Mouse (Mus musculus) liver, adult 2 months (tissue): Measurements from ENCODE around the gene Gp1ba.

Experiments
- CTCF ChIP-seq: fragments of 200-500 bp; IDR thresholded peaks from 2 replicates; pipeline ENCODE4 v1.5.1; 2011; ENCODE audit warnings: low read depth, low read length, control low read depth
- POLR2A ChIP-seq: fragments of 200-500 bp; IDR thresholded peaks from 2 replicates; pipeline ENCODE4 v1.6.1; 2011; ENCODE audit warnings: low read length, control low read depth; ENCODE audit not compliant: insufficient read depth; ENCODE audit errors: extremely low read depth

DNA sequence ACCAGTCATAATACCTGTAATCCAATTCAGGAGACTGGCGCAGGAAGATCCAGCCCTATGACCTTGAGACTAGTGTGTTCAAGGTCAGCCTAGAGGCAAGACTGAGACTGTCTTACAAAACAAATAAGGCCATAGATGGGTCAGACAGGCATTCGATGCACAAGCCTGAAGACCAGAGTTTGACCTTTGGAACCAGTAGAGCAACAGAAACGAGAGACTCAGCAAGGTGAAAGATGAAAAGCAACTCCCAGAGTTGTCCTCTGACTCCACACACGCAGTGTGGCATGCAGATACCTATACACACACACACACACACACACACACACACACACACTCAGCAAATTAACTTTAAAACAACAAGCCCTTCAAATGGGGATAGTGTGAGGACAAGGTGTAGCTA is 12.0 kb upstream of the Gp1ba start:
- TF ChIP-seq CTCF (no peak), POLR2A (no peak)
